Mouse (Mus musculus): ENCODE data around the gene 1700016K19Rik. TPM values are rescaled to one million over a fixed set of nuclear protein-coding genes. Genes with fewer than 3 reads are reported as not detected.

1700016K19Rik gene
- total RNA-seq, 1 experiment, result 1.2 TPM

- no peaks in the 10 kb centered on the region for H3K4me1 ChIP-seq (ENCODE audit: control insufficient read depth in 2 of 2, insufficient read depth in 2 of 2, low read length in 2 of 2, poor library complexity in 1 of 2)
- H3K9ac ChIP-seq (ENCODE audit: insufficient read depth, low read depth, low read length, poor library complexity, severe bottlenecking), result no peak overlapping the region
- H3K9me3 ChIP-seq (ENCODE audit: control insufficient read depth, insufficient read depth, low read depth, low read length), result no peaks in the 10 kb centered on the region
- TF ChIP-seq MAFK (IDR thresholded peaks at IDR 0.05; ENCODE audit: insufficient read depth, low read depth, low read length), result no peak
- TF ChIP-seq CHD2 (IDR thresholded peaks at IDR 0.05; ENCODE audit: low read depth, low read length), result no peak
- TF ChIP-seq ZNF384 (IDR thresholded peaks at IDR 0.05; ENCODE audit: low read depth, low read length), result no peak
- TF ChIP-seq ZC3H11A (IDR thresholded peaks at IDR 0.05; ENCODE audit: borderline replicate concordance, low read depth, low read length), result no peak
- no peak for TF ChIP-seq HCFC1 (IDR thresholded peaks at IDR 0.05; ENCODE audit: borderline replicate concordance, insufficient read depth, low read length)
- H3K27ac ChIP-seq (ENCODE audit: insufficient read depth, low read depth, low read length, poor library complexity, severe bottlenecking), result no peak overlapping the region
- in situ Hi-C loops (cut with MboI; ENCODE audit: low sequenced_read_pairs in 2 of 2, unreplicated experiment in 2 of 2), result no loop called here
- H3K36me3 ChIP-seq (ENCODE audit: control insufficient read depth, insufficient read depth, low read length, poor library complexity, severe bottlenecking), result no peaks in the 10 kb centered on the region
- no peak overlapping the region for H3K4me3 ChIP-seq (ENCODE audit: insufficient read depth in 1 of 2, low read depth in 1 of 2, low read length in 2 of 2, poor library complexity in 1 of 2, severe bottlenecking in 1 of 2)
- no peak for DNase-seq (ENCODE audit: low read depth, low spot score)
Measured at GRCm38 (mm10) chr11:75956651-75957050, 43.1 kb upstream of the 1700016K19Rik start.

- Histone ChIP-seq H3K36me3 (ENCODE audit: control insufficient read depth, insufficient read depth, low read length, poor library complexity, severe bottlenecking) (no peaks in the 10 kb centered on the region), H3K27ac (ENCODE audit: insufficient read depth, low read depth, low read length, poor library complexity, severe bottlenecking) (no peak overlapping the region), H3K9ac (ENCODE audit: insufficient read depth, low read depth, low read length, poor library complexity, severe bottlenecking) (no peak overlapping the region), H3K4me1 (ENCODE audit: control insufficient read depth in 2 of 2, insufficient read depth in 2 of 2, low read length in 2 of 2, poor library complexity in 1 of 2) (no peaks in the 10 kb centered on the region), H3K9me3 (ENCODE audit: control insufficient read depth, insufficient read depth, low read depth, low read length) (no peaks in the 10 kb centered on the region), H3K4me3 (ENCODE audit: insufficient read depth in 1 of 2, low read depth in 1 of 2, low read length in 2 of 2, poor library complexity in 1 of 2, severe bottlenecking in 1 of 2) (no peak overlapping the region)
- in situ Hi-C loops (cut with MboI; ENCODE audit: low sequenced_read_pairs in 2 of 2, unreplicated experiment in 2 of 2), result no loop called here
- TF ChIP-seq ZC3H11A (IDR thresholded peaks at IDR 0.05; ENCODE audit: borderline replicate concordance, low read depth, low read length) (no peak), MAFK (IDR thresholded peaks at IDR 0.05; ENCODE audit: insufficient read depth, low read depth, low read length) (no peak), ZNF384 (IDR thresholded peaks at IDR 0.05; ENCODE audit: low read depth, low read length) (no peak), CHD2 (IDR thresholded peaks at IDR 0.05; ENCODE audit: low read depth, low read length) (no peak), HCFC1 (IDR thresholded peaks at IDR 0.05; ENCODE audit: borderline replicate concordance, insufficient read depth, low read length) (no peak)
- DNase-seq (ENCODE audit: low read depth, low spot score), result no peak
Measured at GRCm38 (mm10) chr11:75957124-75957832, 42.4 kb upstream of the 1700016K19Rik start.

GRCm38 (mm10) chr11:75961782-75962181 is 37.9 kb upstream of the 1700016K19Rik start:
- Histone ChIP-seq H3K4me3 (ENCODE audit: insufficient read depth in 1 of 2, low read depth in 1 of 2, low read length in 2 of 2, poor library complexity in 1 of 2, severe bottlenecking in 1 of 2) (no peak overlapping the region), H3K4me1 (ENCODE audit: control insufficient read depth in 2 of 2, insufficient read depth in 2 of 2, low read length in 2 of 2, poor library complexity in 1 of 2) (no peaks in the 10 kb centered on the region), H3K9me3 (ENCODE audit: control insufficient read depth, insufficient read depth, low read depth, low read length) (no peaks in the 10 kb centered on the region), H3K27ac (ENCODE audit: insufficient read depth, low read depth, low read length, poor library complexity, severe bottlenecking) (no peak overlapping the region), H3K9ac (ENCODE audit: insufficient read depth, low read depth, low read length, poor library complexity, severe bottlenecking) (no peak overlapping the region), H3K36me3 (ENCODE audit: control insufficient read depth, insufficient read depth, low read length, poor library complexity, severe bottlenecking) (no peaks in the 10 kb centered on the region)
- in situ Hi-C loops (cut with MboI; ENCODE audit: low sequenced_read_pairs in 2 of 2, unreplicated experiment in 2 of 2), result no loop called here
- no peak for TF ChIP-seq CHD2 (IDR thresholded peaks at IDR 0.05; ENCODE audit: low read depth, low read length)
- TF ChIP-seq HCFC1 (IDR thresholded peaks at IDR 0.05; ENCODE audit: borderline replicate concordance, insufficient read depth, low read length), result no peak
- TF ChIP-seq MAFK (IDR thresholded peaks at IDR 0.05; ENCODE audit: insufficient read depth, low read depth, low read length), result no peak
- no peak for TF ChIP-seq ZC3H11A (IDR thresholded peaks at IDR 0.05; ENCODE audit: borderline replicate concordance, low read depth, low read length)
- TF ChIP-seq ZNF384 (IDR thresholded peaks at IDR 0.05; ENCODE audit: low read depth, low read length), result no peak
- DNase-seq (ENCODE audit: low read depth, low spot score), result no peak

- Histone ChIP-seq H3K36me3 (ENCODE audit: control insufficient read depth, insufficient read depth, low read length, poor library complexity, severe bottlenecking) (no peaks in the 10 kb centered on the region), H3K4me3 (ENCODE audit: insufficient read depth in 1 of 2, low read depth in 1 of 2, low read length in 2 of 2, poor library complexity in 1 of 2, severe bottlenecking in 1 of 2) (no peak overlapping the region), H3K27ac (ENCODE audit: insufficient read depth, low read depth, low read length, poor library complexity, severe bottlenecking) (no peak overlapping the region), H3K9ac (ENCODE audit: insufficient read depth, low read depth, low read length, poor library complexity, severe bottlenecking) (no peak overlapping the region), H3K9me3 (ENCODE audit: control insufficient read depth, insufficient read depth, low read depth, low read length) (no peaks in the 10 kb centered on the region), H3K4me1 (ENCODE audit: control insufficient read depth in 2 of 2, insufficient read depth in 2 of 2, low read length in 2 of 2, poor library complexity in 1 of 2) (no peaks in the 10 kb centered on the region)
- no peak for DNase-seq (ENCODE audit: low read depth, low spot score)
- TF ChIP-seq ZNF384 (IDR thresholded peaks at IDR 0.05; ENCODE audit: low read depth, low read length) (no peak), CHD2 (IDR thresholded peaks at IDR 0.05; ENCODE audit: low read depth, low read length) (no peak), ZC3H11A (IDR thresholded peaks at IDR 0.05; ENCODE audit: borderline replicate concordance, low read depth, low read length) (no peak)
- in situ Hi-C loops (cut with MboI; ENCODE audit: low sequenced_read_pairs in 2 of 2, unreplicated experiment in 2 of 2), result no loop called here
Measured at GRCm38 (mm10) chr11:75963730-75964475, 35.8 kb upstream of the 1700016K19Rik start.
